Mouse (Mus musculus) embryonic fibroblast, embryonic 13.5 days (primary cell): ENCODE data around the gene Slc38a1.

Experiments
- CTCF ChIP-seq: IDR thresholded peaks from 2 replicates; pipeline ENCODE4 v1.5.1; 2011; ENCODE audit warnings: mild to moderate bottlenecking, control low read depth, low read length, moderate library complexity, borderline replicate concordance; ENCODE audit not compliant: insufficient read depth
- POLR2A ChIP-seq: IDR thresholded peaks from 2 replicates; pipeline ENCODE4 v1.6.1; 2011; ENCODE audit warnings: low read depth, mild to moderate bottlenecking, control low read depth, low read length, moderate library complexity

- TF ChIP-seq CTCF (no peak), POLR2A (no peak)
These were observed 4.7 kb upstream of the Slc38a1 start for GRCm38 (mm10) chr15:96647376-96647775.
